Mouse (Mus musculus): ENCODE results near the gene Inpp5f. TPM values are rescaled to one million over a fixed set of nuclear protein-coding genes. Genes with fewer than 3 reads are reported as not detected.
"Not testable (repeated sequence)": the region's sequence is repeated elsewhere in the genome, so short reads cannot be mapped to it uniquely, and the experiment has no call there.

The Inpp5f gene
- polyA plus RNA-seq (2015; fragmentation: Nextera tagmentation; extraction: Ambion mirVana), result 20.3 and 20.9 TPM in 2 replicates

GRCm38 (mm10) chr7:128610897-128611798 is at the start of gene Inpp5f:
Inpp5f (plus strand) TSS chr7:128611328.
- WGBS, result 2% methylated on average over 67 of the region's 68 CpGs
- H3K27ac ChIP-seq, result peak within 1 kb of the TSS; percentile 86
- H3K4me2 ChIP-seq, result peak within 1 kb of the TSS; percentile 87
- H3K9ac ChIP-seq, result peak within 1 kb of the TSS; percentile 45
- H3K27me3 ChIP-seq (replicated peaks), result no peaks in the 10 kb centered on the region
- H3K4me3 ChIP-seq (replicated peaks), result peak within 1 kb of the TSS; percentile 75
- ATAC-seq (ENCODE audit: insufficient read depth, low FRiP score, low read depth), result peak; percentile 98
- peaks cover 8% of the 10 kb centered on the region; the same call in 1 of the 2 replicates for H3K4me1 ChIP-seq
- no peaks in the 10 kb centered on the region for H3K36me3 ChIP-seq
- no peaks in the 10 kb centered on the region for H3K9me3 ChIP-seq

DNA sequence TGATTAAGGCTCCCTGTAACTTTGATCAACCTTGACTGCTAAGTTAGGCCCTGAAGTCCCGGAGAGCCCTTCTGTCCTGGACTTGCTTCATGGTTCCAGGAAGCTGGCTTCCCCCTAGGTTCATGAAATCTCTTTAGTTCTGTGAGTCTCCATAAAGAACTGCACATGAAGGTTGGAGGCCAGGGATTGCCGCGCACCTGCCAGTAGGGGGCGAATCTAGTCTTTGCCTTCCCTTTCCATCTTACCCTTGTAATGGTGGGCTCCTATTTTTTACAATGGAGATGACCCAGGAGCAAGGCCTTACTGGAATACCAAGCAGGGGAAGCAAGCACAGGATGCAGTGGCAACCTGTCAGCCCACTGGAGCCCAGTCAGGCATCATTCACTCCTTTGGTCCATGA is 47.8 kb upstream of the Inpp5f start:
- H3K9ac ChIP-seq, result no peak overlapping the region
- no peaks in the 10 kb centered on the region for H3K9me3 ChIP-seq
- H3K27me3 ChIP-seq (replicated peaks), result no peaks in the 10 kb centered on the region
- H3K4me1 ChIP-seq, result no peaks in the 10 kb centered on the region
- no peak overlapping the region for H3K4me3 ChIP-seq (replicated peaks)
- H3K36me3 ChIP-seq, result no peaks in the 10 kb centered on the region
- H3K4me2 ChIP-seq, result no peak overlapping the region
- no peak for ATAC-seq (ENCODE audit: insufficient read depth, low FRiP score, low read depth)
- H3K27ac ChIP-seq, result no peak overlapping the region
- WGBS, result 43% methylated on average over 4 of the region's 4 CpGs

- no peak overlapping the region for H3K27ac ChIP-seq
- 68% methylated on average over 7 of the region's 7 CpGs for WGBS
These were observed 44.8 kb upstream of the Inpp5f start for GRCm38 (mm10) chr7:128566311-128566710.

GRCm38 (mm10) chr7:128567561-128568244 is 43.4 kb upstream of the Inpp5f start:
- WGBS, result 82% methylated on average over 8 of the region's 8 CpGs

More at GRCm38 (mm10) chr7:128566311-128566710, 44.8 kb upstream of the Inpp5f start:
- no peak for ATAC-seq (ENCODE audit: insufficient read depth, low FRiP score, low read depth)
- H3K36me3 ChIP-seq, result no peaks in the 10 kb centered on the region
- no peaks in the 10 kb centered on the region for H3K9me3 ChIP-seq
- no peaks in the 10 kb centered on the region for H3K4me1 ChIP-seq
- no peaks in the 10 kb centered on the region for H3K27me3 ChIP-seq (replicated peaks)
- no peak overlapping the region for H3K4me2 ChIP-seq
- no peak overlapping the region for H3K4me3 ChIP-seq (replicated peaks)
- no peak overlapping the region for H3K9ac ChIP-seq

DNA sequence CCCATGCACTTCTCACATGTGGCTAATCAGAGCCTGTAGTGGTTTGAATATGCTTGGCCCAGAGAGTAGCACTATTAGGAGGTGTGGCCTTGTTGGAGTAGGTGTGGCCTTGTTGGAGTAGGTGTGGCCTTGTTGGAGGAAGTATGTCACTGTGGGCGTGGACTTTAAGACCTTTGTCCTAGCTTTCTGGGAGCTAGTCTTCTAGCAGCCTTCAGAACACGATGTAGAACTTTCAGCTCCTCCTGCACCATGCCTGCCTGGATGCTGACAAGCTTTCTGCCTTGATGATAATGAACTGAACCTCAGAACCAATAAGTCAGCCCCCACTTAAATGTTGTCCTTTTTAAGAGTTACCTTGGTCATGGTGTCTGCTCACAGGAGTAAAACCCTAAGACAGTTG is 41.7 kb upstream of the Inpp5f start:
- not testable (repeated sequence) for H3K36me3 ChIP-seq; H3K27ac ChIP-seq; H3K9me3 ChIP-seq; H3K4me3 ChIP-seq (replicated peaks); ATAC-seq (ENCODE audit: insufficient read depth, low FRiP score, low read depth); H3K4me1 ChIP-seq; H3K9ac ChIP-seq; H3K4me2 ChIP-seq; H3K27me3 ChIP-seq (replicated peaks)
- 79% methylated on average over 2 of the region's 2 CpGs for WGBS

More at GRCm38 (mm10) chr7:128567561-128568244, 43.4 kb upstream of the Inpp5f start:
- no peaks in the 10 kb centered on the region for H3K4me1 ChIP-seq
- no peak overlapping the region for H3K4me2 ChIP-seq
- no peaks in the 10 kb centered on the region for H3K9me3 ChIP-seq
- H3K27me3 ChIP-seq (replicated peaks), result no peaks in the 10 kb centered on the region
- no peak overlapping the region for H3K4me3 ChIP-seq (replicated peaks)
- H3K9ac ChIP-seq, result no peak overlapping the region
- no peaks in the 10 kb centered on the region for H3K36me3 ChIP-seq
- no peak for ATAC-seq (ENCODE audit: insufficient read depth, low FRiP score, low read depth)
- H3K27ac ChIP-seq, result no peak overlapping the region

- no peak for ATAC-seq (ENCODE audit: insufficient read depth, low FRiP score, low read depth)
- no peaks in the 10 kb centered on the region for H3K4me1 ChIP-seq
- H3K4me2 ChIP-seq, result no peak overlapping the region
- no peak overlapping the region for H3K27ac ChIP-seq
- 84% methylated on average over 8 of the region's 8 CpGs for WGBS
- no peak overlapping the region for H3K9ac ChIP-seq
- no peak overlapping the region for H3K4me3 ChIP-seq (replicated peaks)
- H3K36me3 ChIP-seq, result no peaks in the 10 kb centered on the region
- no peaks in the 10 kb centered on the region for H3K9me3 ChIP-seq
- no peaks in the 10 kb centered on the region for H3K27me3 ChIP-seq (replicated peaks)
These were observed 41.0 kb upstream of the Inpp5f start for GRCm38 (mm10) chr7:128569987-128570656.

DNA sequence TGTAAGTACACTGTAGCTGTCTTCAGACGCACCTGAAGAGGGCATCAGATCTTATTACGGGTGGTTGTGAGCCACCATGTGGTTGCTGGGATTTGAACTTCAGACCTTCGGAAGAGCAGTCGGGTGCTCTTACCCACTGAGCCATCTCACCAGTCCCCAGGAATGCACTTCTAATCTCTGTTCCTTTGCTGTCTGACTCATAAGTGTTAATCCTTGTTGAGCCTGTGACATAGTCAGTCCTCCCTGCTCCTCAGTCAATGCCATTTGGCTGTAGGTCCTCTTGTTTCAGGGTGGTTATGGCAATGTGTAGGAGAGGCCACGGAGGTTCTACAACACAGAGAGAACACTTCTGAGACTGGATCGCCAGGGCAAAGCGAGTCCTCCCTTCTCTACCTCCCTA is 40.5 kb upstream of the Inpp5f start:
- H3K27me3 ChIP-seq (replicated peaks); H3K9ac ChIP-seq; ATAC-seq (ENCODE audit: insufficient read depth, low FRiP score, low read depth); H3K36me3 ChIP-seq; H3K4me2 ChIP-seq; H3K4me1 ChIP-seq; H3K27ac ChIP-seq; H3K4me3 ChIP-seq (replicated peaks); H3K9me3 ChIP-seq: not testable (repeated sequence)
- WGBS, result 88% methylated on average over 7 of the region's 7 CpGs

- no peaks in the 10 kb centered on the region for H3K36me3 ChIP-seq
- ATAC-seq (ENCODE audit: insufficient read depth, low FRiP score, low read depth), result no peak
- H3K4me3 ChIP-seq (replicated peaks), result no peak overlapping the region
- H3K4me1 ChIP-seq, result no peaks in the 10 kb centered on the region
- 54% methylated on average over 4 of the region's 4 CpGs for WGBS
- no peak overlapping the region for H3K9ac ChIP-seq
- H3K9me3 ChIP-seq, result no peaks in the 10 kb centered on the region
- H3K27me3 ChIP-seq (replicated peaks), result no peaks in the 10 kb centered on the region
- H3K27ac ChIP-seq, result no peak overlapping the region
- H3K4me2 ChIP-seq, result no peak overlapping the region
These were observed 39.1 kb upstream of the Inpp5f start for GRCm38 (mm10) chr7:128572030-128572429.

GRCm38 (mm10) chr7:128575211-128575610 is 35.9 kb upstream of the Inpp5f start:
- H3K4me1 ChIP-seq, result no peaks in the 10 kb centered on the region
- no peak overlapping the region for H3K27ac ChIP-seq
- no peak overlapping the region for H3K4me3 ChIP-seq (replicated peaks)
- H3K36me3 ChIP-seq, result no peaks in the 10 kb centered on the region
- H3K9ac ChIP-seq, result no peak overlapping the region
- WGBS, result 88% methylated on average over 5 of the region's 5 CpGs
- no peaks in the 10 kb centered on the region for H3K9me3 ChIP-seq
- H3K27me3 ChIP-seq (replicated peaks), result no peaks in the 10 kb centered on the region
- ATAC-seq (ENCODE audit: insufficient read depth, low FRiP score, low read depth), result no peak
- H3K4me2 ChIP-seq, result no peak overlapping the region

DNA sequence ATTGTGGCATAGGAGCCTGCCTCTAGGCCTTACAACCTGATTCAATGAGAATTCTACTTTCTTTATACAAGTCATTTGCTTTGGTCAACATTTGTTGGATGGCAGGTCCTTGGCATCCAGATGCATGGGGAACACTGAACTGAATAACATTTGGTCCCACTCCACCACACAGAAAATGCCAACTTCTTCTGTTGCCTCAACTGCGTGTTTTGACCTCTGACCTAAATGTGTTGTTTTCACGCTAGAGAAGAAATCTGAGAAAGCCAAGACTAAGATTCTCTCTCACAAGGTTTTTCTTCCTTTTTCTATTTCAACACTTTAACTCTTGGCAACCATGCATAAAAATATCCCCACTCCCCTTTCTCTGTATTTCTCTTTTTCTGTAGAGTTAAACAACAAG is 35.3 kb upstream of the Inpp5f start:
- Histone ChIP-seq H3K4me2 (no peak overlapping the region), H3K4me1 (no peaks in the 10 kb centered on the region), H3K36me3 (no peaks in the 10 kb centered on the region), H3K27ac (no peak overlapping the region), H3K4me3 (replicated peaks) (no peak overlapping the region), H3K27me3 (replicated peaks) (no peaks in the 10 kb centered on the region), H3K9ac (no peak overlapping the region), H3K9me3 (no peaks in the 10 kb centered on the region)
- WGBS, result 79% methylated on average over 2 of the region's 2 CpGs
- no peak for ATAC-seq (ENCODE audit: insufficient read depth, low FRiP score, low read depth)

DNA sequence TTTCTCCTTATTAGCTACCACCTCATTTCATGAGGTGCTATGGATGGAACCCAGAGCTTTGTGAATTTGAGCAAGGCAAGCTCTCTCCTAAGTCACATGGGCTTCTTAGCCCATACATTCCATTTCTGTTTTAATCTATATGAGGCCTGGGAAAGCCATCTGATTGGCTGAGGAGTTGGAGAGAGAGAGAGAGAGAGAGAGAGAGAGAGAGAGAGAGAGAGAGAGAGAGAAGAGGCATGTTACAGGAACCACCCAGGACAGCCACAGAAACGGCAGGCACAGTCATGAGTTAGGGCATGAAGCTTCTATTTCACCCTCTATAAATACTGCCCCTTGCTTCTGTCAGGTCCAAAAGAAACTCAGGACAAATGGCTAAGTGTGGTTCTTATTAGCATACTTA is 33.5 kb upstream of the Inpp5f start:
- Histone ChIP-seq H3K4me1 (0 out of 2 replicates have a peak, but pooled peaks cover 6% of the 10 kb centered on the region), H3K27ac (no peak overlapping the region), H3K4me2 (no peak overlapping the region), H3K36me3 (no peaks in the 10 kb centered on the region), H3K27me3 (replicated peaks) (no peaks in the 10 kb centered on the region), H3K4me3 (replicated peaks) (no peak overlapping the region), H3K9me3 (no peaks in the 10 kb centered on the region), H3K9ac (no peak overlapping the region)
- 25% methylated on average over 1 of the region's 1 CpGs for WGBS
- ATAC-seq (ENCODE audit: insufficient read depth, low FRiP score, low read depth), result no peak

All from stomach, embryonic 15.5 days (tissue).